Mouse (Mus musculus) midbrain, embryonic 14.5 days (tissue): ENCODE measurements around the gene Fam49a. TPM values are rescaled to one million over a fixed set of nuclear protein-coding genes. Genes with fewer than 3 reads are reported as not detected.

Experiments used
- ATAC-seq: fragments of 200-750 bp; cut with Nextera tagmentation; 2 replicates; pipeline ENCODE4 v1.8.0; 2017; ENCODE audit warnings: moderate number of reproducible peaks, moderate library complexity; ENCODE audit not compliant: low FRiP score, low TSS enrichment
- DNase-seq: peaks from one replicate; pipeline ENCODE4 v3.0.0-alpha.2; 2015
- H3K27ac ChIP-seq: fragments of 300-500 bp; sonication (generic); replicated peaks from 2 replicates; pipeline ENCODE4 v1.5.1; 2014; ENCODE audit warnings: mild to moderate bottlenecking, low read depth, low read length, moderate library complexity
- H3K27me3 ChIP-seq: fragments of 300-500 bp; sonication (generic); 2 replicates; pipeline ENCODE4 v1.6.1; 2014; ENCODE audit warnings: low read length, control low read depth, mixed read lengths; ENCODE audit not compliant: control insufficient read depth, insufficient read depth
- H3K36me3 ChIP-seq: fragments of 300-500 bp; sonication (generic); 2 replicates; pipeline ENCODE4 v1.6.1; 2014; ENCODE audit warnings: low read length, control low read depth; ENCODE audit not compliant: control insufficient read depth, insufficient read depth
- H3K4me1 ChIP-seq: fragments of 300-500 bp; sonication (generic); 2 replicates; pipeline ENCODE4 v1.6.1; 2014; ENCODE audit warnings: mild to moderate bottlenecking, antibody characterized with exemption, low read length, control low read depth; ENCODE audit not compliant: control insufficient read depth, insufficient read depth
- H3K4me2 ChIP-seq: fragments of 300-500 bp; sonication (generic); 2 replicates; pipeline ENCODE4 v1.6.1; 2014; ENCODE audit warnings: mild to moderate bottlenecking, low read length, moderate library complexity
- H3K4me3 ChIP-seq: fragments of 300-500 bp; sonication (generic); replicated peaks from 2 replicates; pipeline ENCODE4 v1.5.1; 2014; ENCODE audit warnings: low read depth, low read length
- H3K9ac ChIP-seq: fragments of 300-500 bp; sonication (generic); replicated peaks from 2 replicates; pipeline ENCODE4 v1.6.1; 2014; ENCODE audit warnings: mild to moderate bottlenecking, low read length, moderate library complexity
- H3K9me3 ChIP-seq: fragments of 300-500 bp; sonication (generic); 2 replicates; pipeline ENCODE4 v1.6.1; 2016; ENCODE audit warnings: low read length, control low read depth, mixed read lengths; ENCODE audit not compliant: control insufficient read depth
- WGBS: fragments of 180-500 bp; shearing (Covaris S2); extraction: QIAGEN DNeasy Blood & Tissue Kit; methylation state at CpG from one replicate; pipeline ENCODE4 v1.1.7; 2014; 5-methylcytosine and 5-hydroxymethylcytosine counted together
- polyA plus RNA-seq: library from polyadenylated mRNA; unstranded; fragments of >200 nt; fragmentation: Nextera tagmentation; extraction: Ambion mirVana; gene quantifications from 2 replicates; pipeline ENCODE4 v1.2.1, GENCODE M21; 2014

The Fam49a gene
- polyA plus RNA-seq, 1 experiment from 2014 or later: 57.0 TPM

- peak overlapping the region; percentile 70; the same call in 1 of the 2 replicates for H3K27ac ChIP-seq
- H3K4me2 ChIP-seq: no peak overlapping the region
- ATAC-seq (no peak), DNase-seq (no peak)
- no peaks in the 10 kb centered on the region for H3K36me3 ChIP-seq
- 76% methylated on average over 4 of the region's 4 CpGs for WGBS
- peaks cover 10% of the 10 kb centered on the region for H3K4me1 ChIP-seq
- H3K9ac ChIP-seq: no peak overlapping the region
- no peaks in the 10 kb centered on the region for H3K27me3 ChIP-seq
- no peaks in the 10 kb centered on the region for H3K9me3 ChIP-seq
- no peak overlapping the region for H3K4me3 ChIP-seq
Observed at GRCm38 (mm10) chr12:12313919-12314318, 52.0 kb downstream of the Fam49a start.

- WGBS: 30% methylated on average over 8 of the region's 8 CpGs
- ATAC-seq: peak; percentile 44; the same call in 1 of the 2 replicates
Observed at GRCm38 (mm10) chr12:12314326-12314725, 52.4 kb downstream of the Fam49a start.

GRCm38 (mm10) chr12:12315011-12315410, 53.1 kb downstream of the Fam49a start:
- no peaks in the 10 kb centered on the region for H3K9me3 ChIP-seq
- 8% methylated on average over 5 of the region's 5 CpGs for WGBS
- no peaks in the 10 kb centered on the region for H3K27me3 ChIP-seq
- H3K9ac ChIP-seq: no peak overlapping the region
- no peak overlapping the region for H3K4me3 ChIP-seq
- ATAC-seq (peak; percentile 71), DNase-seq (peak; percentile 53)
- H3K4me1 ChIP-seq: peaks cover 10% of the 10 kb centered on the region
- H3K27ac ChIP-seq: peak overlapping the region; percentile 45
- H3K36me3 ChIP-seq: no peaks in the 10 kb centered on the region
- H3K4me2 ChIP-seq: no peak overlapping the region

More at GRCm38 (mm10) chr12:12314326-12314725, 52.4 kb downstream of the Fam49a start:
- peak; percentile 46 for DNase-seq
- no peak overlapping the region for H3K4me2 ChIP-seq
- peaks cover 10% of the 10 kb centered on the region for H3K4me1 ChIP-seq
- H3K27ac ChIP-seq: peak overlapping the region; percentile 70; the same call in 1 of the 2 replicates
- H3K9me3 ChIP-seq: no peaks in the 10 kb centered on the region
- H3K36me3 ChIP-seq: no peaks in the 10 kb centered on the region
- H3K27me3 ChIP-seq: no peaks in the 10 kb centered on the region
- no peak overlapping the region for H3K4me3 ChIP-seq
- no peak overlapping the region for H3K9ac ChIP-seq

- Histone ChIP-seq H3K27me3 (no peaks in the 10 kb centered on the region), H3K4me1 (peaks cover 10% of the 10 kb centered on the region), H3K9me3 (no peaks in the 10 kb centered on the region), H3K27ac (no peak overlapping the region), H3K36me3 (no peaks in the 10 kb centered on the region), H3K4me3 (no peak overlapping the region), H3K9ac (no peak overlapping the region), H3K4me2 (no peak overlapping the region)
- peak; percentile 38 for DNase-seq
- WGBS: 35% methylated on average over 6 of the region's 6 CpGs
- ATAC-seq: no peak
Observed at GRCm38 (mm10) chr12:12316956-12317355, 55.0 kb downstream of the Fam49a start.

- no peak overlapping the region for H3K27ac ChIP-seq
- no peak for DNase-seq
Observed at GRCm38 (mm10) chr12:12317606-12318005, 55.7 kb downstream of the Fam49a start.

GRCm38 (mm10) chr12:12318140-12318734, 56.3 kb downstream of the Fam49a start:
- Histone ChIP-seq H3K36me3 (no peaks in the 10 kb centered on the region), H3K4me2 (no peak overlapping the region), H3K4me1 (peaks cover 10% of the 10 kb centered on the region), H3K4me3 (no peak overlapping the region), H3K27ac (no peak overlapping the region), H3K9ac (no peak overlapping the region), H3K9me3 (no peaks in the 10 kb centered on the region), H3K27me3 (no peaks in the 10 kb centered on the region)
- ATAC-seq (peak; percentile 21; the same call in 1 of the 2 replicates), DNase-seq (peak; percentile 91)
- 6% methylated on average over 6 of the region's 6 CpGs for WGBS

More at GRCm38 (mm10) chr12:12317606-12318005, 55.7 kb downstream of the Fam49a start:
- H3K36me3 ChIP-seq: no peaks in the 10 kb centered on the region
- H3K4me3 ChIP-seq: no peak overlapping the region
- H3K4me1 ChIP-seq: peaks cover 10% of the 10 kb centered on the region
- ATAC-seq: no peak
- no peaks in the 10 kb centered on the region for H3K27me3 ChIP-seq
- WGBS: 70% methylated on average over 7 of the region's 7 CpGs
- no peak overlapping the region for H3K4me2 ChIP-seq
- no peaks in the 10 kb centered on the region for H3K9me3 ChIP-seq
- 0 out of 2 replicates have a peak overlapping the region, but pooled peaks have one; percentile 24 for H3K9ac ChIP-seq

GRCm38 (mm10) chr12:12320693-12321092, 58.8 kb downstream of the Fam49a start:
- H3K27me3 ChIP-seq: no peaks in the 10 kb centered on the region
- DNase-seq (no peak), ATAC-seq (no peak)
- H3K9ac ChIP-seq: no peak overlapping the region
- H3K9me3 ChIP-seq: no peaks in the 10 kb centered on the region
- 95% methylated on average over 2 of the region's 2 CpGs for WGBS
- no peak overlapping the region for H3K4me3 ChIP-seq
- no peaks in the 10 kb centered on the region for H3K36me3 ChIP-seq
- H3K4me2 ChIP-seq: no peak overlapping the region
- no peaks in the 10 kb centered on the region for H3K4me1 ChIP-seq
- H3K27ac ChIP-seq: no peak overlapping the region

- Histone ChIP-seq H3K9ac (no peak overlapping the region), H3K9me3 (no peaks in the 10 kb centered on the region), H3K27me3 (no peaks in the 10 kb centered on the region), H3K27ac (no peak overlapping the region), H3K36me3 (no peaks in the 10 kb centered on the region), H3K4me2 (no peak overlapping the region), H3K4me3 (no peak overlapping the region), H3K4me1 (no peaks in the 10 kb centered on the region)
- 70% methylated on average over 3 of the region's 3 CpGs for WGBS
- no peak for ATAC-seq
- DNase-seq: no peak
Observed at GRCm38 (mm10) chr12:12321111-12321510, 59.2 kb downstream of the Fam49a start.

- no peak overlapping the region for H3K4me3 ChIP-seq
- no peaks in the 10 kb centered on the region for H3K4me1 ChIP-seq
- H3K27ac ChIP-seq: no peak overlapping the region
- DNase-seq (no peak), ATAC-seq (no peak)
- 85% methylated on average over 5 of the region's 5 CpGs for WGBS
- H3K4me2 ChIP-seq: no peak overlapping the region
- no peaks in the 10 kb centered on the region for H3K9me3 ChIP-seq
- H3K36me3 ChIP-seq: no peaks in the 10 kb centered on the region
- no peak overlapping the region for H3K9ac ChIP-seq
- no peaks in the 10 kb centered on the region for H3K27me3 ChIP-seq
Observed at GRCm38 (mm10) chr12:12323084-12323483, 61.1 kb downstream of the Fam49a start.
